In the genomic region with DNA sequence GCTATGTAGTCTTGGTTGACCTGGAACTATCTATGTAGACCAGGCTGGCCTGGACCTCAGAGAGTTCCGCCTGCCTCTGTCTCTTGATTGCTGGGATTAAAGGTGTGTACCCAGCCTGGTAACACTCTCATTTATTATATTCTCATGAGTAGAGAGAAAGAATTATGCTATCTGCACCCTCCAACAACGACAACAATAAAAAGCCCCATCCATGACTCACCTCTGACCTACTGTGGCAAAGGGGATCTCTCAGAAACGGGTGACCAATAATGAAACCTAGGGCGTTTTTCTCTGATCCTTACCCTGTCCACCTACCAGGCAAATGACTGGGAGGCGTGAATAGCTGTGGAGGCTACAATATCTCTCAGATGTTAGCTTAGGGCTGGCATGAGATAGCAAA, we compare ENCODE assay signal across 1 mouse cellular context.
TF ChIP-seq lines count a peak whose summit lies in the region.

No protein-coding gene starts in this region.

TF ChIP-seq in CH12.LX, 34 proteins besides CTCF, POLR2A, EP300 and RAD21 (continued from another document):
- no peak for TF ChIP-seq UBTF (IDR thresholded peaks at IDR 0.05; ENCODE audit: low read depth, low read length)
- peak; percentile 21; the same call in 1 of the 2 replicates for TF ChIP-seq ETS1 (conservative IDR thresholded peaks at IDR 0.05; ENCODE audit: low read depth, low read length)
- TF ChIP-seq USF1 (IDR thresholded peaks at IDR 0.05; ENCODE audit: low read depth, low read length), result no peak
- TF ChIP-seq JUN (IDR thresholded peaks at IDR 0.05; ENCODE audit: insufficient read depth, low read depth, low read length), result peak; percentile 45; the same call in 1 of the 2 replicates
